Mouse (Mus musculus): ENCODE measurements around the gene Alpk3. TPM values are rescaled to one million over a fixed set of nuclear protein-coding genes. Genes with fewer than 3 reads are reported as not detected.

Gene Alpk3
- polyA plus RNA-seq, 1 experiment from 2014 or later, result 0.44 TPM

DNA sequence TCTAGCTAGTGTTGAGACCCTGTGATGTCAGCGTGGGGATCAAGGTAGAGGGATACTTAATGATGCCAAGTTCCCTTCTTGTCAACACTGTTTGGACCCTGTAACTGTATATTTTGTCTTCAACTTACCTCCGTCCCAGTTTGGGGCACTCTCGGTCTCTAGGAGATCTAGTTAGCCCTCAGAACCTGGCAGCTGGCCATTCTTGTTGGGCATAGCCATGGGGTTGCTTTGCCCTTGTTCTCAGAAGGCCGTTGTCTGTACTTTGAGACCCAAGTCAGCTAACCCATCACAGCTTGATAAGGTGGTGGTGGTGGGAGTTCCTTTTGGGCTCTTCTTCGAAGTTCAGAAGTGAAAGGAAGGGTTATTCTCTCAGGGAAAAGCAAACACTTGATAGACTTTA, 7.4 kb upstream of the Alpk3 start:
- Histone ChIP-seq H3K4me2 (no peak overlapping the region), H3K9me3 (no peaks in the 10 kb centered on the region), H3K4me1 (no peaks in the 10 kb centered on the region), H3K36me3 (no peaks in the 10 kb centered on the region), H3K27ac (no peak overlapping the region), H3K27me3 (no peaks in the 10 kb centered on the region), H3K9ac (no peak overlapping the region), H3K4me3 (no peak overlapping the region)
- ATAC-seq (ENCODE audit: insufficient number of reproducible peaks, insufficient read depth, low FRiP score, low TSS enrichment, low read depth), result no peak
- WGBS, result 84% methylated on average over 5 of the region's 5 CpGs

DNA sequence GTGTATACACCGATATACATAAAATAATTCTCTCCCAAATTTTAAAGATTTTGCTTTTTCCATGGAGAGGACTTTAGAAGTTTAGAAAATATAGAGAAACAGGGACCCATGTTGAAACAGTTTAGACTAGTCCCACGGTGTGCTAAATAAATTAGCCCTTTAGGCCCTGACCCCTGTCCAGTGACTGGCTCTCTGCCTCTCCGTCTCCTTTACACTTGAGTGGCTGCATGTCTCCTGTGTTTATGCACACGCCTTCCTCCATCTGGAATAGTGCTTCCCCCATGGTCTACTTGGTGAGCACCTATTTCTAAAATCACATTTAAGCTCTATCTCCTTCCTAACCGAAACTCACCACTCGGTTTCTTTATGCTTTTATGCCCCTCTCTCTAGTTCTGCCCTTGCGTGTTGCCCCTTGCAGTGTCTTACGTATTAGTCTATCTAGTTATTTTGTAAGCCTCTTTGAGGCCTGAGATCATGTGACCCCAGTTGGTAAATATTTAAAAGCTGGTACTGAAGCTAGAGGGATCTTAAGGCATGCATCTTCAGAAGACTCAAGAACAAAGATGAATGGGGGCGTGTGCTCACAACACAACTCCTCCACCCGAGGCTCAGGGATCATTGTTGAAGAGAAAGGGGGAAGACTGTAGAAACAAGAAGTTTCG, 1.6 kb upstream of the Alpk3 start:
- H3K36me3 ChIP-seq, result no peaks in the 10 kb centered on the region
- H3K9me3 ChIP-seq, result no peaks in the 10 kb centered on the region
- H3K27me3 ChIP-seq, result no peaks in the 10 kb centered on the region; the same call in 1 of the 2 replicates
- no peak overlapping the region for H3K4me2 ChIP-seq
- no peaks in the 10 kb centered on the region for H3K4me1 ChIP-seq
- no peak for ATAC-seq (ENCODE audit: insufficient number of reproducible peaks, insufficient read depth, low FRiP score, low TSS enrichment, low read depth)
- WGBS, result 78% methylated on average over 11 of the region's 11 CpGs
- no peak overlapping the region for H3K27ac ChIP-seq
- H3K4me3 ChIP-seq, result no peak overlapping the region
- no peak overlapping the region for H3K9ac ChIP-seq

GRCm38 (mm10) chr7:81057901-81058711, 706 bp downstream of the Alpk3 start:
- Histone ChIP-seq H3K27ac (no peak overlapping the region), H3K4me2 (no peak overlapping the region), H3K9ac (no peak overlapping the region), H3K4me3 (no peak overlapping the region), H3K27me3 (peaks cover under 1% of the 10 kb centered on the region), H3K36me3 (no peaks in the 10 kb centered on the region), H3K4me1 (no peaks in the 10 kb centered on the region), H3K9me3 (no peaks in the 10 kb centered on the region)
- ATAC-seq (ENCODE audit: insufficient number of reproducible peaks, insufficient read depth, low FRiP score, low TSS enrichment, low read depth), result no peak
- WGBS, result 56% methylated on average over 6 of the region's 6 CpGs

- ATAC-seq (ENCODE audit: insufficient number of reproducible peaks, insufficient read depth, low FRiP score, low TSS enrichment, low read depth), result no peak
- Histone ChIP-seq H3K4me2 (no peak overlapping the region), H3K9me3 (no peaks in the 10 kb centered on the region), H3K27ac (no peak overlapping the region), H3K36me3 (no peaks in the 10 kb centered on the region), H3K9ac (no peak overlapping the region), H3K27me3 (peaks cover 3% of the 10 kb centered on the region), H3K4me1 (no peaks in the 10 kb centered on the region), H3K4me3 (no peak overlapping the region)
- WGBS, result 38% methylated on average over 9 of the region's 9 CpGs
These were observed 1.3 kb downstream of the Alpk3 start for GRCm38 (mm10) chr7:81058712-81059154.

GRCm38 (mm10) chr7:81059388-81059787, 2.0 kb downstream of the Alpk3 start:
- Histone ChIP-seq H3K4me3 (no peak overlapping the region), H3K4me1 (no peaks in the 10 kb centered on the region), H3K4me2 (no peak overlapping the region), H3K27ac (no peak overlapping the region), H3K27me3 (peaks cover 3% of the 10 kb centered on the region), H3K9ac (no peak overlapping the region), H3K9me3 (no peaks in the 10 kb centered on the region), H3K36me3 (no peaks in the 10 kb centered on the region)
- WGBS, result 63% methylated on average over 5 of the region's 5 CpGs
- no peak for ATAC-seq (ENCODE audit: insufficient number of reproducible peaks, insufficient read depth, low FRiP score, low TSS enrichment, low read depth)

DNA sequence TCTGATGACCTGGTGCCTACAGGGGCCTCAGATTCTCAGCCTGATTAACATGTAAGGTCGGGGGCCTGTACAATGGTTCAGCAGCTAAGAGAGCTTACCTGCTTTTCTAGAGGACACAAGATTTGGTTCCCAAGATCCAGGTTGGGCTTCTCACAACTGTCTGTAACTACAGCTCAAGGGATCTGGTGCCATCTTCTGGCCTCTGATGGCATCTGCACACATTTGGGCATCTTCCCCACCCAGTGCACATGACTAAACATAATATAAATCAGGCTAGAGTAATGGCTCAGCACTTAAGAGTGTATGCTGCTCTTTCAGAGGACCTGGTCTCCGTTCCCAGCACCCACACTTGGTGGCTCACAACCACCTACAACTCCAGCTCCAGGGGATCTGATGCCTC, 3.5 kb downstream of the Alpk3 start:
- Histone ChIP-seq H3K36me3 (no peaks in the 10 kb centered on the region), H3K4me1 (no peaks in the 10 kb centered on the region), H3K27ac (no peak overlapping the region), H3K4me3 (no peak overlapping the region), H3K27me3 (peaks cover 3% of the 10 kb centered on the region), H3K9ac (no peak overlapping the region), H3K4me2 (no peak overlapping the region), H3K9me3 (no peaks in the 10 kb centered on the region)
- 77% methylated on average over 2 of the region's 2 CpGs for WGBS
- ATAC-seq (ENCODE audit: insufficient number of reproducible peaks, insufficient read depth, low FRiP score, low TSS enrichment, low read depth), result no peak

DNA sequence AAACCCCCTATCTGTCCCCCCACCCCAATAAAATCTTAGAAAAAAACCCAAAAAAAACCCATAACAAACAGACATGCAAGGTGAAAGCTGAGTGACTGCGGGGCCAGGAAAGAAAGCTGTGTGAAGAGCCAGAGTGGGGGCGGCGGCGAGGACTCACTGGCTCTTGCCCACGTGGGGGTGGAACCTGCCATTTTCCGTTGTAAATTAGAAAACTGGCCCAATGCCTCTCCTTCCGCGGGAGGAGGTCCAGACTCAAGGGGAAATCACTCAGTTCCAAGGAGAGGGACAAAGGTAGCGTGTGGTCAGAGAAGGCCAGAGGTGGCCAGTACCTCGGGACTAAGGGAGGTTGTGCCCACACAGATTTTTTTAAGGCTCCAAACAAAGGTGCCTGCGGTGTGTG, 4.5 kb downstream of the Alpk3 start:
- Histone ChIP-seq H3K4me2 (no peak overlapping the region), H3K4me3 (no peak overlapping the region), H3K4me1 (0 out of 2 replicates have a peak, but pooled peaks cover 4% of the 10 kb centered on the region)

DNA sequence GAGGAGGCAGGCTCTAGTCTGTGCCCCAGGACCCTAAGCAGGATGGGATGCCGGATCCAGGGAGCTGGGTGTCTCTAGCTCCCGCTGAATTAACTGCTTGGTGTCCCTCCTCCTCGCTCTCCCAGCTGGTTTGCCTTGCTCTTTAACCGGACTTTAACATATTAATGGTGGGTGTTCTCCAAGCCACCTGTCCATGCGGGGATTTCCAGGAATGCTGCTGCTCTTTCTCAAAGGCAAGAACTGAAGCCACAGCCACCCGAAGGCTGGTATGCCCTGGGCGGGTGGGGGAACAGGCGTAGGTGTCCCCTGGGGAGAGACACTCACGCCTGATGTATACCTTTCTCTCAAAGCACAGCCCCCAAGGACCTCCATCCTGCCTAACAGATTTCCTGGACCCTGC, 5.9 kb downstream of the Alpk3 start:
- Histone ChIP-seq H3K4me1 (0 out of 2 replicates have a peak, but pooled peaks cover 6% of the 10 kb centered on the region), H3K4me3 (no peak overlapping the region), H3K4me2 (no peak overlapping the region), H3K27ac (no peak overlapping the region), H3K9ac (no peak overlapping the region), H3K36me3 (no peaks in the 10 kb centered on the region), H3K27me3 (peaks cover 3% of the 10 kb centered on the region; the same call in 1 of the 2 replicates), H3K9me3 (no peaks in the 10 kb centered on the region)
- 71% methylated on average over 9 of the region's 9 CpGs for WGBS
- ATAC-seq (ENCODE audit: insufficient number of reproducible peaks, insufficient read depth, low FRiP score, low TSS enrichment, low read depth), result no peak

More for the DNA sequence above, 4.5 kb downstream of the Alpk3 start:
- H3K27me3 ChIP-seq, result peaks cover 3% of the 10 kb centered on the region
- H3K9me3 ChIP-seq, result no peaks in the 10 kb centered on the region
- H3K36me3 ChIP-seq, result no peaks in the 10 kb centered on the region
- no peak overlapping the region for H3K9ac ChIP-seq
- no peak overlapping the region for H3K27ac ChIP-seq
- ATAC-seq (ENCODE audit: insufficient number of reproducible peaks, insufficient read depth, low FRiP score, low TSS enrichment, low read depth), result no peak
- WGBS, result 86% methylated on average over 11 of the region's 11 CpGs

- WGBS, result 30% methylated on average over 6 of the region's 6 CpGs
- Histone ChIP-seq H3K4me1 (0 out of 2 replicates have a peak, but pooled peaks cover 6% of the 10 kb centered on the region), H3K4me2 (no peak overlapping the region)
These were observed 9.3 kb downstream of the Alpk3 start for GRCm38 (mm10) chr7:81066714-81067113.

GRCm38 (mm10) chr7:81072463-81072862, 15.1 kb downstream of the Alpk3 start:
- 16% methylated on average over 5 of the region's 5 CpGs for WGBS
- Histone ChIP-seq H3K4me3 (no peak overlapping the region), H3K27ac (no peak overlapping the region; the same call in 1 of the 2 replicates), H3K4me2 (no peak overlapping the region), H3K27me3 (no peaks in the 10 kb centered on the region), H3K9me3 (no peaks in the 10 kb centered on the region), H3K9ac (no peak overlapping the region; the same call in 1 of the 2 replicates), H3K4me1 (peaks cover 18% of the 10 kb centered on the region), H3K36me3 (no peaks in the 10 kb centered on the region)
- ATAC-seq (ENCODE audit: insufficient number of reproducible peaks, insufficient read depth, low FRiP score, low TSS enrichment, low read depth), result no peak

More at GRCm38 (mm10) chr7:81066714-81067113, 9.3 kb downstream of the Alpk3 start:
- Histone ChIP-seq H3K27me3 (peaks cover 3% of the 10 kb centered on the region; the same call in 1 of the 2 replicates), H3K27ac (no peak overlapping the region), H3K9me3 (no peaks in the 10 kb centered on the region), H3K4me3 (no peak overlapping the region), H3K36me3 (no peaks in the 10 kb centered on the region), H3K9ac (no peak overlapping the region)
- no peak for ATAC-seq (ENCODE audit: insufficient number of reproducible peaks, insufficient read depth, low FRiP score, low TSS enrichment, low read depth)

- no peak overlapping the region for H3K27ac ChIP-seq
- H3K9me3 ChIP-seq, result no peaks in the 10 kb centered on the region
- 81% methylated on average over 5 of the region's 5 CpGs for WGBS
- H3K36me3 ChIP-seq, result no peaks in the 10 kb centered on the region
- H3K9ac ChIP-seq, result no peak overlapping the region
- H3K4me3 ChIP-seq, result no peak overlapping the region
- H3K4me2 ChIP-seq, result no peak overlapping the region
- H3K4me1 ChIP-seq, result peaks cover 18% of the 10 kb centered on the region
- no peaks in the 10 kb centered on the region for H3K27me3 ChIP-seq
- no peak for ATAC-seq (ENCODE audit: insufficient number of reproducible peaks, insufficient read depth, low FRiP score, low TSS enrichment, low read depth)
These were observed 15.9 kb downstream of the Alpk3 start for GRCm38 (mm10) chr7:81073273-81073672.

DNA sequence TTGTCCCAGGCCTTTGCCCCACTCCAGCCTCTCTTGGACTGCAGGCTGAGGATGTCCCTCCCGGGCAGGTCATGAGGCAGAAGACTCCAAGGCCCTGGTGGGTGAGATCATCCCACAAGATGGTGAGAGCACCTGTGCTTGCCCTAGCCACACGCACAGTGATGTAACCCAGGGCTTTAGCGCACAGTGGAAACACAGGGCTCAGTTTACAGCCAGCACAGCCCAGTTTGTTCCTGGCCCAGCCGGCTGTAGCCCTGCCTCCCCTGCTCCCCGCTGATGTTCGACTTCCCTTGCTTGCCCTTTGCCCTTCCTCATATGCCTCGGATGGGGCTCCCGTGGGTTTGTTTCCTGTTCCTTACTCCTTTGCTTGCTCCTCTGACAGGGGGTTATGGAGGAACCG, 17.1 kb downstream of the Alpk3 start:
- 42% methylated on average over 9 of the region's 9 CpGs for WGBS
- Histone ChIP-seq H3K27ac (no peak overlapping the region), H3K4me2 (no peak overlapping the region)

More for the DNA sequence above, 17.1 kb downstream of the Alpk3 start:
- no peaks in the 10 kb centered on the region for H3K9me3 ChIP-seq
- no peak overlapping the region for H3K4me3 ChIP-seq
- H3K36me3 ChIP-seq, result no peaks in the 10 kb centered on the region
- H3K4me1 ChIP-seq, result peaks cover 18% of the 10 kb centered on the region
- H3K9ac ChIP-seq, result no peak overlapping the region
- no peak for ATAC-seq (ENCODE audit: insufficient number of reproducible peaks, insufficient read depth, low FRiP score, low TSS enrichment, low read depth)
- H3K27me3 ChIP-seq, result no peaks in the 10 kb centered on the region
